Mouse (Mus musculus) G1E (cell line): Measurements from ENCODE around the gene Slc22a4.

Experiments
- CTCF ChIP-seq: IDR thresholded peaks from 2 replicates; pipeline ENCODE4 v1.5.1; 2012; ENCODE audit warnings: low read depth, low read length, inconsistent platforms, mixed read lengths
- POLR2AphosphoS5 ChIP-seq: IDR thresholded peaks from 2 replicates; pipeline ENCODE4 v1.6.1; 2012; ENCODE audit warnings: low read depth, low read length, inconsistent platforms; ENCODE audit not compliant: insufficient replicate concordance
- TAL1 ChIP-seq: conservative IDR thresholded peaks from 2 replicates; pipeline ENCODE4 v1.6.1; 2012; ENCODE audit warnings: low read depth, low read length, inconsistent platforms, mixed read lengths

- TF ChIP-seq TAL1 (no peak), CTCF (no peak), POLR2AphosphoS5 (no peak)
Measured at GRCm38 (mm10) chr11:53989232-53989631, 38.7 kb downstream of the Slc22a4 start.
